Mouse (Mus musculus): ENCODE results near the gene Galr3. TPM values are rescaled to one million over a fixed set of nuclear protein-coding genes. Genes with fewer than 3 reads are reported as not detected.

The Galr3 gene
- total and polyA plus RNA-seq, 3 experiments, result 2.6 to 4.5 TPM; not detected in 1

- no peaks in the 10 kb centered on the region; a peak in 1 of 4 replicates for H3K27me3 ChIP-seq (ENCODE audit: control insufficient read depth in 1 of 2, insufficient read depth in 2 of 2, low read length in 2 of 2)
- peaks cover 0 to 17% of the 10 kb centered on the region in 2 experiments; a peak in 2 of 4 replicates for H3K4me1 ChIP-seq (ENCODE audit: control insufficient read depth in 1 of 2, insufficient read depth in 2 of 2, low read length in 2 of 2)
- H3K27ac ChIP-seq (ENCODE audit: control insufficient read depth, low read depth, low read length), result peak within 1 kb of the TSS; percentile 34
- peaks cover 7% of the 10 kb centered on the region; the same call in 1 of the 2 replicates for H3K79me2 ChIP-seq (ENCODE audit: control insufficient read depth, insufficient read depth, low read length, poor library complexity)
- H3K9me3 ChIP-seq (replicated peaks; ENCODE audit: insufficient read depth, low read length), result no peaks in the 10 kb centered on the region
- DNase-seq (ENCODE audit: low read depth, low spot score), result peak; percentile 89
- peak within 1 kb of the TSS; percentile 89 for H3K9ac ChIP-seq (ENCODE audit: control insufficient read depth, low read depth, low read length, poor library complexity, severe bottlenecking)
- TF ChIP-seq JUND (IDR thresholded peaks at IDR 0.05; ENCODE audit: low read depth, low read length) (no peak), MAX (IDR thresholded peaks at IDR 0.05; ENCODE audit: low read length) (peak; percentile 63), CTCF (IDR thresholded peaks at IDR 0.05 in 2 of 3, conservative IDR thresholded peaks at IDR 0.05 in 1 of 3; ENCODE audit: control insufficient read depth in 1 of 3, insufficient read depth in 1 of 3, low read depth in 2 of 3, low read length in 3 of 3, poor library complexity in 1 of 3, severe bottlenecking in 1 of 3) (no peak), EP300 (IDR thresholded peaks at IDR 0.05; ENCODE audit: low read depth in 1 of 2, low read length in 2 of 2) (0 out of 4 replicates have a peak, but pooled peaks of 1 of the 2 experiments have one; percentile 17), HCFC1 (IDR thresholded peaks at IDR 0.05; ENCODE audit: low read depth, low read length) (peak; percentile 71; the same call in 1 of the 2 replicates), MXI1 (IDR thresholded peaks at IDR 0.05; ENCODE audit: low read depth, low read length) (peak; percentile 51), ZC3H11A (IDR thresholded peaks at IDR 0.05; ENCODE audit: low read depth, low read length) (no peak), UBTF (IDR thresholded peaks at IDR 0.05; ENCODE audit: borderline replicate concordance, insufficient read depth, low read depth, low read length) (peak; percentile 88; the same call in 1 of the 2 replicates), MYC (IDR thresholded peaks at IDR 0.05; ENCODE audit: low read depth, low read length) (0 out of 2 replicates have a peak, but pooled peaks have one; percentile 11), POLR2AphosphoS2 (IDR thresholded peaks at IDR 0.05; ENCODE audit: low read length) (peak; percentile 64; the same call in 1 of the 2 replicates), BHLHE40 (IDR thresholded peaks at IDR 0.05; ENCODE audit: borderline replicate concordance, low read depth, low read length) (no peak), POLR2AphosphoS5 (IDR thresholded peaks at IDR 0.05; ENCODE audit: borderline replicate concordance, low read depth, low read length) (no peak), ZKSCAN1 (IDR thresholded peaks at IDR 0.05; ENCODE audit: low read depth, low read length) (no peak), MAFK (IDR thresholded peaks at IDR 0.05; ENCODE audit: borderline replicate concordance, low read depth, low read length) (no peak), ELF1 (IDR thresholded peaks at IDR 0.05; ENCODE audit: low read depth, low read length) (0 out of 2 replicates have a peak, but pooled peaks have one; percentile 57), TCF12 (IDR thresholded peaks at IDR 0.05; ENCODE audit: low read depth, low read length) (peak; percentile 87), NELFE (IDR thresholded peaks at IDR 0.05; ENCODE audit: low read depth, low read length) (peak; percentile 81), GABPA (IDR thresholded peaks at IDR 0.05; ENCODE audit: low read depth, low read length) (no peak), POLR2A (IDR thresholded peaks at IDR 0.05; ENCODE audit: control insufficient read depth in 1 of 2, insufficient read depth in 1 of 2, low read depth in 1 of 2, low read length in 2 of 2, poor library complexity in 1 of 2) (peak; percentile 56 to 61; a peak in 3 of 4 replicates), RAD21 (IDR thresholded peaks at IDR 0.05; ENCODE audit: low read depth, low read length) (no peak), TBP (IDR thresholded peaks at IDR 0.05; ENCODE audit: low read depth, low read length) (0 out of 2 replicates have a peak, but pooled peaks have one; percentile 59), RCOR1 (IDR thresholded peaks at IDR 0.05; ENCODE audit: low read depth, low read length) (no peak), ETS1 (IDR thresholded peaks at IDR 0.05; ENCODE audit: low read depth, low read length) (0 out of 2 replicates have a peak, but pooled peaks have one; percentile 50), GATA1 (IDR thresholded peaks at IDR 0.05; ENCODE audit: low read depth, low read length) (no peak), USF2 (IDR thresholded peaks at IDR 0.05; ENCODE audit: borderline replicate concordance in 1 of 2, insufficient read depth in 1 of 2, low read depth in 1 of 2, low read length in 2 of 2) (no peak), SMC3 (IDR thresholded peaks at IDR 0.05; ENCODE audit: low read depth, low read length) (no peak), CHD2 (IDR thresholded peaks at IDR 0.05; ENCODE audit: low read length) (no peak), CHD1 (IDR thresholded peaks at IDR 0.05; ENCODE audit: low read depth, low read length) (no peak; the same call in 1 of the 2 replicates), ZMIZ1 (IDR thresholded peaks at IDR 0.05; ENCODE audit: low read depth, low read length) (peak; percentile 95)
- H3K4me3 ChIP-seq (ENCODE audit: control insufficient read depth in 1 of 2, insufficient read depth in 1 of 2, low read depth in 2 of 2, low read length in 2 of 2), result peak within 1 kb of the TSS; percentile 58 to 75
- H3K36me3 ChIP-seq (ENCODE audit: control insufficient read depth in 1 of 2, insufficient read depth in 2 of 2, low read length in 2 of 2), result peaks cover 0 to 6% of the 10 kb centered on the region in 2 experiments; a peak in 1 of 4 replicates
Measured at GRCm38 (mm10) chr15:79028237-79028738, 13.4 kb upstream of the Galr3 start, which contains the start of gene H1f0. Gene H1f0, plus strand, starts transcription at chr15:79028450.
